Mouse (Mus musculus) cortical plate, adult 2 months (tissue): Measurements from ENCODE around the gene Spred2.

ENCODE experiments used
- CTCF ChIP-seq: fragments of 200-500 bp; IDR thresholded peaks from 2 replicates; pipeline ENCODE4 v1.5.1; 2011; ENCODE audit warnings: mild to moderate bottlenecking, control low read depth, low read length; ENCODE audit not compliant: insufficient read depth; ENCODE audit errors: extremely low read depth
- POLR2A ChIP-seq: fragments of 200-500 bp; IDR thresholded peaks from 2 replicates; pipeline ENCODE4 v1.6.1; 2011; ENCODE audit warnings: mild to moderate bottlenecking, low read length, control low read depth; ENCODE audit not compliant: insufficient read depth; ENCODE audit errors: extremely low read depth

GRCm38 (mm10) chr11:19931569-19932230 is 7.5 kb downstream of the Spred2 start:
- TF ChIP-seq POLR2A: no peak
- no peak for TF ChIP-seq CTCF
